Mouse (Mus musculus) adrenal gland, postnatal 25 days (tissue): ENCODE results near the gene Wdpcp. TPM values are rescaled to one million over a fixed set of nuclear protein-coding genes. Genes with fewer than 3 reads are reported as not detected.
"Not testable (repeated sequence)": the region's sequence is repeated elsewhere in the genome, so short reads cannot be mapped to it uniquely, and the experiment has no call there.

ENCODE experiments used
- DNase-seq: peaks from one replicate; pipeline ENCODE4 v3.0.0; 2021; ENCODE audit warnings: mixed read lengths
- long read RNA-seq: library from polyadenylated mRNA; stranded (forward); transcript quantifications from one replicate; pipeline ENCODE4 v2.0.0, GENCODE M21; 2021
- total RNA-seq: library from RNA; stranded (reverse); gene quantifications from 2 replicates; pipeline ENCODE4 v1.2.3, GENCODE M21; 2021

The Wdpcp gene
- total RNA-seq = 10.3 and 12.5 TPM in 2 replicates
- long read RNA-seq, transcript Wdpcp-201 (18 exons, 2,792 nt) = major isoform, 12 of 23 reads
- long read RNA-seq, partial matches to known transcripts = 0 of 23 reads
- long read RNA-seq, other reads (novel, unspliced or antisense) = 11 of 23 reads

- peak; percentile 88 for DNase-seq
Observed at GRCm38 (mm10) chr11:21571700-21572381, at the start of gene Wdpcp, which contains the start of gene Mdh1. Gene Wdpcp, plus strand, starts transcription at chr11:21572235. Gene Mdh1, minus strand, starts transcription at chr11:21572367.

- DNase-seq = no peak
Observed at GRCm38 (mm10) chr11:21528676-21529394, 43.2 kb upstream of the Wdpcp start.

GRCm38 (mm10) chr11:21530856-21531255, 41.2 kb upstream of the Wdpcp start:
- DNase-seq = not testable (repeated sequence)

DNA sequence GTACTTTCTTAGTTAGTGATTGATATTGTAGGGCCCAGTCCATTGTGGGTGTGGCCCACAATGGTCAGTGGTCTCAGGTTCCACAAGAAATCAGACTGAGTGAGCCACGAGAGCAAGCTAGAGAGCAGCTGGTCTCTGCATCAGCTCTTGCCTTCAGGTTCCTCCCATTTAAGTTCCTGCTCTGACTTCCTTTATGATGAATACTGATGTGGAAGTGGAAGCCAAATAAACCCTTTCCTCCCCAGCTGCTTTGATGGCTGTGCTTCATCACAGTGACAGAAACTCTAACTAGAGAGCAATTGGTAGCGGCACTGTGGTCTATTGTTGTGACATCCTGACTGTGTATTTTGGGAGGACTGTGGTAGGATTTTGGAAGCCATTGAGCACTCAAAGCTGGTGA, 32.0 kb upstream of the Wdpcp start:
- no peak for DNase-seq

DNA sequence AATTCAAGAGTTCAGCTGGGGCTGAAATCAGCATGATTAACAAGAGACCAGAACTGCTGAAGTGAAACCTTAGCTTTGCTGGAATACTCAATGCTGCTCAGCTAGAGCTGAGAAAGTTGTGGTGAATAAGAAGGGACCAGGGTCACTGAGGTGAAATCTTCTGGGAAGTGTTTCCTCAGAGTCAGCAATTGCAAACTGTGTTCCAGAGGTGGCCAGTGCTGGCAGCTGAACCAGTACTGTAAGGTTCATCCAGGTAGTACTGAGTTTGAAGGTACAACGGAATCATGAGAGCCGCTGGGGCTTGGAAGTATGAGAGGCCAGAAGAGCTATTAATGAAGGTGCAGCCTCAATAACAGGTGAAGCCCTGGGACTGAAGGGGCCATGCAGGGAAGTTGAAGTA, 31.4 kb upstream of the Wdpcp start:
- DNase-seq = no peak

DNA sequence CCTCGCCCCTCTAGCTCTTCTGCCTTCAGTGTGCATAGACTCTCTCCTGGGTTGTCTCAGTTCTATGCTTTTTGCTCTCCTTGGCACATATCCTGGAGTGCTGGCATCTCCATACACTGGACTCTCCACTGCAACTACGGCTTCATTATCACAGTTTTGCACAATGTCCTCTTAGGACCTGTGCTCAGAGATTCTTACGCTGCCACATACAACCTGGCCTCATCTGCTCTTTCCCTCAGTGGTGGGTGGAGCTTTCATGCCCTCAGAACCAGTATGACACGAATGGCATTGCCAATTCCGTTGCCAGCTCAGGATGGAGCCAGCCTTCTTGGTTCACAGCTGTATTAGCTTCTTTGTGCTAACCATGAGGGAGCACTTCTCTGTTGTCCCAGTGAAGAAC, 29.3 kb upstream of the Wdpcp start:
- DNase-seq = no peak

GRCm38 (mm10) chr11:21545021-21545420, 27.0 kb upstream of the Wdpcp start:
- DNase-seq = no peak

GRCm38 (mm10) chr11:21545951-21546350, 26.1 kb upstream of the Wdpcp start:
- no peak for DNase-seq

- DNase-seq = no peak
Observed at GRCm38 (mm10) chr11:21546671-21547070, 25.4 kb upstream of the Wdpcp start.

- no peak for DNase-seq
Observed at GRCm38 (mm10) chr11:21547518-21547917, 24.5 kb upstream of the Wdpcp start.

- no peak for DNase-seq
Observed at GRCm38 (mm10) chr11:21549052-21549451, 23.0 kb upstream of the Wdpcp start.

GRCm38 (mm10) chr11:21549754-21550153, 22.3 kb upstream of the Wdpcp start:
- DNase-seq = no peak

DNA sequence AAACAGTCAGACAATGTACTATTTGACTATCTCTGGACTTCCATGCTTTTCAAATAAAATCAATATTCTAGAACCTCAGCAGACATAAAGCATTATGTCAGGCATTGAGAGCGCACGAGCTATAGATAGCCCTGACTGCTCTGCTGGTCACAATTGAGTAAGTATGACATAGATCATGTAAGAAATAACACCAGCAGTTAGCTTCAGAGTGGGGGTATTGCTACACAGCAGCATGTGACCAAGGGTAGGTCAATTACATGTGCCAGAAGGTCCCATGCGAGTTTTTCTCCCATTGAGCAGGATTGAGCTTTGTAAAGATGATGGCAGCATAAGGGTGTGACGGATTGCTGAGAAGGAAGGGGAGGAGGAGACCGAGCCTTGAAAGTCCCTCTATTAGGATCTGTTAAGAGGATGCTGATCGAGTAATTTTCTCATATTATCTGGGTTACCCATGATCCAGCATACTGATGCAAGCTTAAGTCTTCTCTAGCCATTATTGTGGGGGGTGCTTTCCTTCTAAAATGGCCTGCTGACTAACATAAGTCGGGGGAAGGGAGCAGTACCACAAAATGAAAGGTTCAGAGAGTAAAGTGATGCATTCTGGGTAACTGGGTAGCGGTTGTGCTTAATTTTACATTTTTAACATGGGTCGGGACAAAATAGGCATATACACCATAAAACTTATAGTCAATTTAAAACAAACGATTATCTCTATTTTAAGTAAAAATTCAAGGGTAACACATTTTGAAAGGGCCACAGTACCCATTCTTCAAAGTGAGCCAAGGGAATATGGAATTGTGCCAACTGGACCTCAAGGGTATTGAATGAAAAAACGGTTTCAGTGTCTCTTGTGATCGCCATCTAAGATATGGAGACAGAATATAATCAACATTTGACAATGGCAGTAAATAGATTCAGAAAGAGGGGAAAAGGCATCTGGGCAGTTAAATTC, 21.5 kb upstream of the Wdpcp start:
- DNase-seq = no peak

DNA sequence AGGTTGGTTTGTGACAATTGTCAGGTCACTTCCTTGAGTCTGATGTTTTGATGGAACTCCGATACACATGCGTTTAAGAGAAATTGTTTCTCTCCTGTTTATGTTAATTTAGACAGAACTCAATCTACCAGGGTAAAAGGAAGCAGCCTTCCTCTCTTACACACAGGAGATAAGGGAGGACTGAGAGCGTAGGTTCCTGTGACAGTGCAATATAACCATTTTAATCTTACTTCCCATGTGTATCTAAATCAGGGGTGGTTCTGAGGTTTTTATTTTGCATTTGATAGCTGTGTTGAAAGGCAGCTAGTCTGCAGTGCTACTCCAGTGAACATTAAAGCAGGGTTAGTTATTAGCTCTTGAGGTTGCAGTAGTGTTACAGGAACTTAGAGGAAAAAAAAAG, 20.0 kb upstream of the Wdpcp start:
- DNase-seq = no peak

DNA sequence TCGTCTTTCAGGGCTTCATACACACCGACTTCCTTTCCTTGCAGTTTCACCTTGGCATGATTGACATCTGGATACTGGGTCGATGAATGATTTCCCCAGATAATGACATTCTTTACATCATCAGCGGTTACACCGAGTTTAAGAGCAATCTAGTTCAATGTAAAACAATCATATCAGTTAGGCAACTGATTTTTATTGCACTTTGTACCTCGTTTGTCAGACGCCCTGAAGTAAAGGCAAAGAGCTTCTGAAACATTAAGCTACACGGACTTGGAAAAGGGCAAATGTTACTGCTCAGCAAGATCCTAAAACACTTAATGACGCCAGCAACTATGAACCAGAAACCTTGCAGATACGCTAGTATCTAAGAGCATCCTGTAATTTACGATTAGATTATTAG, 12.3 kb upstream of the Wdpcp start:
- DNase-seq = no peak

- no peak for DNase-seq
Observed at GRCm38 (mm10) chr11:21561347-21561746, 10.7 kb upstream of the Wdpcp start.

- DNase-seq = peak; percentile 27
Observed at GRCm38 (mm10) chr11:21563617-21564325, 8.3 kb upstream of the Wdpcp start.

DNA sequence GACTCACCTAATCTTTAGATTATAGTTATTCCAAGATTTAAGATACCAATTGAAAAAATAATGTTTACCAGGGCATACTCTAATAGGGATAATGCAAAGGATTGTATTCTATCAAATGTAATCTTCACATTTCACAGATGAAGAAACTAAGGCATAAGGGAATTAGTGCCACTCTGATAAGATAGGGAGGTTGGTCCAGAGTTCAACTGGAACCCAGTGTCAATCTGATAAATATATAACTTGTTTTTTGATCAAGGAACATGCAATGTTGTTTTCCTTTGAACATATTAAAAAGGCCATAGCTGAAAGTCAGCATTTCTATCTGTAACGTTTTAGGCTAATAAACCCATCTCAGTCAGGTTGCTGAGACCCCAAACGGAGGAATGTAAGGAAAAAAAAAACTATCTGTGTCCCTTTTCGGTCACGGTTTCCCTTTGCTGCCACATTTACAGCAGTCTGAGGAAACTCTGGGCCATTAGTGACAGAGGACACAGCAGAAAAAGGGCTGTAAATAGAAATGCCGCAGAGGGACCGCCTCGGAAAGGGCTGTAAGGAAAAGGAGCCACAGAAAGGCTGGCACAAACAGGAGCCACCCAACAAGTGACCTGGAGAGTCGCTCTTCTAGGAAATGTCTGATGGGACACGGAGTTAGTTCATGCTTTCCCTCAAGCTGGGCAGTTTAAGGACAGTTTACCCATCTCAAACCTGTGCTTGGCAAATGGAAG, 7.2 kb upstream of the Wdpcp start:
- DNase-seq = no peak

DNA sequence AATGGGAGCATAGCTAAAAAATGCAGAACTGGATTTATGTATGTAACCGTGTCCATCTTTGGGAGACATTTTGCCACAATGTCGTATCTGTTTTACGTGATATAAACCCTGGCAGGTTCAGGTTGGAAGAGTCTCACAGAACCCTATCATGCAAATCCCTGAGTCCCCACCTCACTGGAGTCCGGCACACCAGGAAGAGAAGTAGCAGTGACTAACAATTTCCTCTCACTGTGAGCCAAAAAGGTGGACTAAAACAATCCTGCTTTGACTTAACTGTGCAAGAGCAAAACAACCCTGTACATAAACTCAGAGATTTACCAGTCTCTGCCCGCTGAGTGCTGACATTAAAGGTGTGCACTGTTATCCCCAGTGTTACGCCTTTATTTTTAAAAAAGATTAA, 5.1 kb upstream of the Wdpcp start:
- DNase-seq = no peak

DNA sequence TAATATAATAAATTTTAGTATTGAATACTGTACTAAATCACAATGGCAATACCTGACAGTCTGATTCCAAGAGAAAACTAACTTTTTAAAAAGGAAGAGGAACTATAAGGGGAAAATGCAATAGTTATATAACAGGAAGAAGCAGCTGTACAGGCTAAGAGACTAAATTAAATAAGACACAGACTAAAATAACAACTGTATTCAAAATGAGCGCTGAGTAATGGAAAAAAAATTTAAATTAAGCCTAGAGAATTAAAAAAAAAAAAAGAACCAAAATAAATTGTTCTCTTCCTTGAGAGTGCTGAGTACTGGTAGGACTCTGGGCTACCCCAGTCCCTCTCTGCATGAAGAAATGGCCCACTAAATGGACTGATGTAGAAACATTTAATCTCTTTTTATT, 4.3 kb upstream of the Wdpcp start:
- no peak for DNase-seq

DNA sequence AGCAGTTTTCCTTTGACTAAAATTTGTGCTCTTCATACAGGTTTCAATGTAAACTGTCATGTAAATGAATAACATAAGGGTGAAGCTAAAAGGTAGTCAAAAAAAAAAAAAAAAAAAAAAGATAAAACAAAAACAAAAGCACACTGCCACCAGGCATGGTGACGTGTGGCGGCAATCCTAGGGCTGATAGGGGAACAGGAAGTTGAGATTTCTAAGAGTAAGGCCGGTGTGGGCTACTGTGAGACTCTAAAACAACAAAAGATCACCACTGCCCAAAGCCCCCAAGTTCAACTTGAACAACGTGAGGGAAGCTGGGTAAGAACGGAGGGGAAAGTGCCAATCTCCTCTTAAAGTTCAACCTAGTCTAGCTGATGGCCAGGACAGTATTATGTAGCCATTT, 3.0 kb upstream of the Wdpcp start:
- DNase-seq = no peak
